Mouse (Mus musculus) liver, adult 2 months (tissue): ENCODE results near the gene Fam102a. TPM values are rescaled to one million over a fixed set of nuclear protein-coding genes. Genes with fewer than 3 reads are reported as not detected.

Source experiments
- DNase-seq: peaks from one replicate; pipeline ENCODE4 v3.0.0-alpha.2; 2011; ENCODE audit warnings: low read depth, low spot score; ENCODE audit errors: extremely low read depth
- H3K27ac ChIP-seq: fragments of 200-500 bp; replicated peaks from 2 replicates; pipeline ENCODE4 v1.5.1; 2012; ENCODE audit warnings: low read depth, mild to moderate bottlenecking, control low read depth, inconsistent platforms, low read length; ENCODE audit not compliant: insufficient read depth
- H3K27me3 ChIP-seq: fragments of 200-500 bp; 2 replicates; pipeline ENCODE4 v1.6.1; 2012; ENCODE audit warnings: mild to moderate bottlenecking, moderate library complexity, low read length, inconsistent platforms; ENCODE audit not compliant: control insufficient read depth, insufficient read depth
- H3K36me3 ChIP-seq: fragments of 200-500 bp; 2 replicates; pipeline ENCODE4 v1.6.1; 2012; ENCODE audit warnings: low read length, inconsistent platforms; ENCODE audit not compliant: control insufficient read depth, insufficient read depth
- H3K4me1 ChIP-seq: fragments of 200-500 bp; 2 replicates; pipeline ENCODE4 v1.6.1; 2011; ENCODE audit warnings: low read length; ENCODE audit not compliant: control insufficient read depth, insufficient read depth
- H3K4me3 ChIP-seq: fragments of 200-500 bp; 2 replicates; pipeline ENCODE4 v1.5.1; 2011; ENCODE audit warnings: low read depth, mild to moderate bottlenecking, control low read depth, low read length, moderate library complexity; ENCODE audit not compliant: insufficient read depth
- H3K79me2 ChIP-seq: fragments of 200-500 bp; 2 replicates; pipeline ENCODE4 v1.6.1; 2012; ENCODE audit warnings: inconsistent platforms, mild to moderate bottlenecking, low read length, moderate library complexity; ENCODE audit not compliant: control insufficient read depth, insufficient read depth
- H3K9ac ChIP-seq: fragments of 200-500 bp; 2 replicates; pipeline ENCODE4 v1.6.1; 2012; ENCODE audit warnings: low read depth, mild to moderate bottlenecking, control low read depth, inconsistent platforms, low read length
- CTCF ChIP-seq: fragments of 200-500 bp; IDR thresholded peaks from 2 replicates; pipeline ENCODE4 v1.5.1; 2011; ENCODE audit warnings: low read depth, low read length, control low read depth
- POLR2A ChIP-seq: fragments of 200-500 bp; IDR thresholded peaks from 2 replicates; pipeline ENCODE4 v1.6.1; 2011; ENCODE audit warnings: low read length, control low read depth; ENCODE audit not compliant: insufficient read depth; ENCODE audit errors: extremely low read depth
- WGBS: fragments of 180-500 bp; shearing (Covaris S2); methylation state at CpG from one replicate; pipeline ENCODE4 v1.1.7; 2018; 5-methylcytosine and 5-hydroxymethylcytosine counted together
- polyA plus RNA-seq: library from polyadenylated mRNA; depleted of rRNA; stranded (reverse); fragments of >200 nt; gene quantifications from 2 replicates; pipeline ENCODE4 v1.2.3, GENCODE M21; 2012; rRNA removed
- total RNA-seq: library from RNA; depleted of rRNA; stranded (reverse); fragments of >200 nt; gene quantifications from 2 replicates; pipeline ENCODE4 v1.2.3, GENCODE M21; 2014; rRNA removed

Gene Fam102a
- total and polyA plus RNA-seq, 2 experiments = 7.0 to 11.0 TPM

GRCm38 (mm10) chr2:32612274-32612673 lies 77.1 kb downstream of the Fam102a start:
- TF ChIP-seq CTCF (no peak), POLR2A (no peak)
- peaks cover 16% of the 10 kb centered on the region for H3K4me1 ChIP-seq
- WGBS = 86% methylated on average over 26 of the region's 26 CpGs

GRCm38 (mm10) chr2:32617109-32617508 lies 82.0 kb downstream of the Fam102a start:
- WGBS = 97% methylated on average over 1 of the region's 1 CpGs
- Histone ChIP-seq H3K4me3 (no peak overlapping the region), H3K27me3 (no peaks in the 10 kb centered on the region), H3K9ac (no peak overlapping the region), H3K36me3 (peaks cover 18% of the 10 kb centered on the region; the same call in 1 of the 2 replicates), H3K27ac (no peak overlapping the region), H3K79me2 (no peaks in the 10 kb centered on the region), H3K4me1 (0 out of 2 replicates have a peak, but pooled peaks cover 3% of the 10 kb centered on the region)
- no peak for DNase-seq
- TF ChIP-seq CTCF (no peak), POLR2A (no peak)

More at GRCm38 (mm10) chr2:32612274-32612673, 77.1 kb downstream of the Fam102a start:
- H3K27ac ChIP-seq = no peak overlapping the region
- no peaks in the 10 kb centered on the region for H3K27me3 ChIP-seq
- no peak for DNase-seq
- H3K4me3 ChIP-seq = no peak overlapping the region
- H3K9ac ChIP-seq = no peak overlapping the region
- no peaks in the 10 kb centered on the region; the same call in 1 of the 2 replicates for H3K79me2 ChIP-seq
- H3K36me3 ChIP-seq = peaks cover 15% of the 10 kb centered on the region; the same call in 1 of the 2 replicates

- Histone ChIP-seq H3K9ac (no peak overlapping the region), H3K4me3 (no peak overlapping the region), H3K4me1 (0 out of 2 replicates have a peak, but pooled peaks cover 3% of the 10 kb centered on the region), H3K27me3 (no peaks in the 10 kb centered on the region), H3K36me3 (peaks cover 18% of the 10 kb centered on the region; the same call in 1 of the 2 replicates), H3K79me2 (no peaks in the 10 kb centered on the region), H3K27ac (no peak overlapping the region)
- TF ChIP-seq CTCF = peak; percentile 58
- TF ChIP-seq POLR2A = no peak
- WGBS = 98% methylated on average over 4 of the region's 4 CpGs
- DNase-seq = no peak
These were observed 82.5 kb downstream of the Fam102a start for GRCm38 (mm10) chr2:32617601-32618000.

GRCm38 (mm10) chr2:32618051-32618450 lies 82.9 kb downstream of the Fam102a start:
- Histone ChIP-seq H3K27ac (no peak overlapping the region), H3K4me1 (0 out of 2 replicates have a peak, but pooled peaks cover 3% of the 10 kb centered on the region), H3K4me3 (no peak overlapping the region), H3K9ac (no peak overlapping the region), H3K79me2 (no peaks in the 10 kb centered on the region), H3K36me3 (peaks cover 18% of the 10 kb centered on the region; the same call in 1 of the 2 replicates), H3K27me3 (no peaks in the 10 kb centered on the region)
- TF ChIP-seq CTCF (no peak), POLR2A (no peak)
- WGBS = 94% methylated on average over 9 of the region's 9 CpGs
- DNase-seq = no peak

Other genes starting within 250 kb of the Fam102a start
- gene Golga2, start 247.9 kb upstream of the Fam102a start, total RNA-seq = 16.0 and 17.1 TPM in 2 replicates
- 13.4 and 17.0 TPM in 2 replicates for gene Golga2, start 247.9 kb upstream of the Fam102a start, polyA plus RNA-seq
- 313 and 384 TPM in 2 replicates for gene Swi5, start 247.3 kb upstream of the Fam102a start, total RNA-seq
- gene Swi5, start 247.3 kb upstream of the Fam102a start, polyA plus RNA-seq = 171 and 203 TPM in 2 replicates
- gene Ciz1, start 183.0 kb upstream of the Fam102a start, total RNA-seq = 9.5 and 10.0 TPM in 2 replicates
- gene Ciz1, start 183.0 kb upstream of the Fam102a start, polyA plus RNA-seq = 47.1 and 71.7 TPM in 2 replicates
- 0.09 and 0.40 TPM in 2 replicates for gene Dnm1, start 182.0 kb upstream of the Fam102a start, total RNA-seq
- 0.60 and 0.90 TPM in 2 replicates for gene Dnm1, start 182.0 kb upstream of the Fam102a start, polyA plus RNA-seq
- 25.8 and 32.5 TPM in 2 replicates for gene 1110008P14Rik, start 153.4 kb upstream of the Fam102a start, total RNA-seq
- gene 1110008P14Rik, start 153.4 kb upstream of the Fam102a start, polyA plus RNA-seq = 103 and 144 TPM in 2 replicates
- gene Lcn2, start 147.1 kb upstream of the Fam102a start, total RNA-seq = 2.1 and 10.0 TPM in 2 replicates
- 29.3 and 45.5 TPM in 2 replicates for gene Lcn2, start 147.1 kb upstream of the Fam102a start, polyA plus RNA-seq
- 22.6 and 30.7 TPM in 2 replicates for gene Ptges2, start 139.4 kb upstream of the Fam102a start, total RNA-seq
- gene Ptges2, start 139.4 kb upstream of the Fam102a start, polyA plus RNA-seq = 24.4 and 25.5 TPM in 2 replicates
- gene Naif1, start 84.9 kb upstream of the Fam102a start, total RNA-seq = 0.67 and 0.83 TPM in 2 replicates
- gene Naif1, start 84.9 kb upstream of the Fam102a start, polyA plus RNA-seq = 2.9 and 3.0 TPM in 2 replicates
- gene Slc25a25, start 83.9 kb upstream of the Fam102a start, total RNA-seq = 40.0 and 41.9 TPM in 2 replicates
- gene Slc25a25, start 83.9 kb upstream of the Fam102a start, polyA plus RNA-seq = 57.9 and 124 TPM in 2 replicates
- gene Dpm2, start 35.5 kb downstream of the Fam102a start, total RNA-seq = 6.5 and 8.4 TPM in 2 replicates
- gene Dpm2, start 35.5 kb downstream of the Fam102a start, polyA plus RNA-seq = 73.7 and 104 TPM in 2 replicates
- not detected in 2 replicates for gene Pip5kl1, start 39.5 kb downstream of the Fam102a start, total RNA-seq
- gene Pip5kl1, start 39.5 kb downstream of the Fam102a start, polyA plus RNA-seq = not detected in 2 replicates
- gene 9430097D07Rik, start 40.4 kb downstream of the Fam102a start, total RNA-seq = not detected in 2 replicates
- gene 9430097D07Rik, start 40.4 kb downstream of the Fam102a start, polyA plus RNA-seq = not detected in 2 replicates
- gene St6galnac4, start 51.8 kb downstream of the Fam102a start, total RNA-seq = 0.74 and 1.2 TPM in 2 replicates
- 2.2 and 2.5 TPM in 2 replicates for gene St6galnac4, start 51.8 kb downstream of the Fam102a start, polyA plus RNA-seq
- 38.0 and 45.6 TPM in 2 replicates for gene St6galnac6, start 64.4 kb downstream of the Fam102a start, total RNA-seq
- gene St6galnac6, start 64.4 kb downstream of the Fam102a start, polyA plus RNA-seq = 90.0 and 134 TPM in 2 replicates
- gene Ak1, start 86.4 kb downstream of the Fam102a start, total RNA-seq = 0.47 and 1.4 TPM in 2 replicates
- 0.26 and 0.34 TPM in 2 replicates for gene Ak1, start 86.4 kb downstream of the Fam102a start, polyA plus RNA-seq
- gene Eng, start 111.3 kb downstream of the Fam102a start, total RNA-seq = 14.2 and 25.9 TPM in 2 replicates
- 55.0 and 70.8 TPM in 2 replicates for gene Eng, start 111.3 kb downstream of the Fam102a start, polyA plus RNA-seq
- gene Fpgs, start 168.8 kb downstream of the Fam102a start, total RNA-seq = 158 and 175 TPM in 2 replicates
- gene Fpgs, start 168.8 kb downstream of the Fam102a start, polyA plus RNA-seq = 414 and 481 TPM in 2 replicates
- 19.5 and 27.3 TPM in 2 replicates for gene Cdk9, start 177.7 kb downstream of the Fam102a start, total RNA-seq
- 46.6 and 63.7 TPM in 2 replicates for gene Cdk9, start 177.7 kb downstream of the Fam102a start, polyA plus RNA-seq
- 2.2 and 3.2 TPM in 2 replicates for gene Sh2d3c, start 185.7 kb downstream of the Fam102a start, total RNA-seq
- 7.5 and 10.4 TPM in 2 replicates for gene Sh2d3c, start 185.7 kb downstream of the Fam102a start, polyA plus RNA-seq
- gene 6330409D20Rik, start 205.7 kb downstream of the Fam102a start, total RNA-seq = not detected in 2 replicates
- not detected in 2 replicates for gene 6330409D20Rik, start 205.7 kb downstream of the Fam102a start, polyA plus RNA-seq
- gene Tor2a, start 221.9 kb downstream of the Fam102a start, total RNA-seq = 26.6 and 35.6 TPM in 2 replicates
- gene Tor2a, start 221.9 kb downstream of the Fam102a start, polyA plus RNA-seq = 72.6 and 77.4 TPM in 2 replicates
- gene Ttc16, start 240.3 kb downstream of the Fam102a start, total RNA-seq = under 0.01 and 0.07 TPM in 2 replicates
- 0.10 and 0.22 TPM in 2 replicates for gene Ttc16, start 240.3 kb downstream of the Fam102a start, polyA plus RNA-seq
- gene Ptrh1, start 240.5 kb downstream of the Fam102a start, total RNA-seq = 1.2 and 1.5 TPM in 2 replicates
- gene Ptrh1, start 240.5 kb downstream of the Fam102a start, polyA plus RNA-seq = 2.3 and 2.8 TPM in 2 replicates
- gene Cfap157, start 249.1 kb downstream of the Fam102a start, total RNA-seq = not detected in 2 replicates
- not detected in 2 replicates for gene Cfap157, start 249.1 kb downstream of the Fam102a start, polyA plus RNA-seq